Mouse (Mus musculus) macrophage (primary cell): ENCODE data around the gene Gm42906. TPM values are rescaled to one million over a fixed set of nuclear protein-coding genes. Genes with fewer than 3 reads are reported as not detected.

Experiments used
- H3K27ac ChIP-seq: fragments of 350-480 bp; formaldehyde crosslinking; 2 replicates; pipeline ENCODE4 v1.9.0; 2021
- H3K36me3 ChIP-seq: fragments of 350-480 bp; formaldehyde crosslinking; 2 replicates; pipeline ENCODE4 v1.9.0; 2021; ENCODE audit errors: inconsistent target
- H3K4me3 ChIP-seq: fragments of 350-480 bp; formaldehyde crosslinking; 2 replicates; pipeline ENCODE4 v1.9.0; 2021; ENCODE audit errors: inconsistent target
- H3K79me2 ChIP-seq: fragments of 350-480 bp; formaldehyde crosslinking; 2 replicates; pipeline ENCODE4 v1.9.0; 2021; ENCODE audit errors: inconsistent target
- WGBS: methylation state at CpG from one replicate; pipeline ENCODE4 v1.1.7; 2026; ENCODE audit warnings: inconsistent platforms; ENCODE audit not compliant: missing documents; 5-methylcytosine and 5-hydroxymethylcytosine counted together
- polyA plus RNA-seq: library from polyadenylated mRNA; stranded (reverse); fragments of 250-400 nt; gene quantifications from 3 replicates; pipeline ENCODE4 v1.2.4, GENCODE M21; 2018; ENCODE audit warnings: inconsistent platforms

Gm42906 gene
- polyA plus RNA-seq, 1 experiment from 2014 or later, result not detected

DNA sequence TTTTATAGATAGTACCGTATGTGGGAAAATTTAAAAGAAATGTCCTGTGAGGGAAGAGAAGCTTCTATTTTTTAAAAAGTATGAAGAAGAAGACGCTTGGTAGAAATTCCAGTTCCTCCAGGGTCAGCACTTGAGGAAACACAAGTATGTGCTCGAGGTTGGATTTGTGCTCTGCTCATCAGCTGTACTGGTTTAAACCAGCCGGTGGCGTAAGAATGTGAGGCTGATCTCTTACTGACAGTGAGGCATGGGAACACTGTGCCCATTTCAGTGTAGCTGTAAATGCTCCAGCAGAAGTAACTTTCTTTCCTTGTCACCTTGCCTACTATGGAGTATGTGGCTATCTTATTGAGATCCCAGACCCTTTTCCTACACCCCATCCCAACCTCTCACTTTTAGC is 374.8 kb downstream of the Gm42906 start:
- Histone ChIP-seq H3K4me3 (no peak overlapping the region), H3K36me3 (no peaks in the 10 kb centered on the region), H3K27ac (no peak overlapping the region), H3K79me2 (no peaks in the 10 kb centered on the region)
- 95% methylated on average over 5 of the region's 5 CpGs for WGBS

DNA sequence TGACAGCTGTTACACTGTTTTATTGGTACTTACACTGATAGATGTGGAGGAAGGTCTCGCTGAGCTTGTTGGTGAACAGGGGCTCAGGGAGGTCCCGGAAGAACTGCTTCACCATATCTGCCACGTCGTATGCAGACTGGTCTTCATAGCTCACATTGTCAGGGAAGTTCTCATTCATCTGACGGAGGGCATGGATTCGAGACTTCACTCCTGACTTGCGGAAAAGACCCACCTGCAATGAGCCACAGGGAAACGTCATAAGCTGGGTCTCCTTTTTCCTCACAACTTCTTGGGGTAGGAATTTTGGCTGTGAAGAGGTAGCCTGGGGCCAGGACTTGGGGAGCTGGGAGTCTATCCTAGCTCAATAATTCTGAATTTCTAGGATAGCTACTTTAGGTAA is 375.6 kb downstream of the Gm42906 start:
- H3K36me3 ChIP-seq, result no peaks in the 10 kb centered on the region
- WGBS, result 94% methylated on average over 8 of the region's 8 CpGs

DNA sequence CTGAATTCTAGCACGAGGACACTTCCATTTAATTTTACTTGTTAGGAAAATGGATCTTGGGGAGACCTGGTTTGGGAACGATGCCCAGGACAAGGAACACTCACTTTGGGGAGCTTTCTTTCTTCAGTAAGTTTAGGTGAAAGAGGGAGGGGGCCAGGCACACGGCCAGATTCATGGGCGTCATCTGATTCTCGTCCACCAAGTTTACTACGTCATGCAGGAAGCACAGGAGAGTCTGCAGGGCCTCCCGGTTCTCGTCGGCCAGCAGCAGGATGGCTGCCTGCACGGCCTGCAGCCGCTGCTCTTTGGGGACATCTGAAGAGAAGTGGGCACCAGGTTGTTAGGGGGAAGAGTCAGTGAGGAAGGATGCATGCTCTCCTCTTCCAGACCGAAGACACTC is 380.5 kb downstream of the Gm42906 start:
- 45% methylated on average over 12 of the region's 12 CpGs for WGBS
- no peaks in the 10 kb centered on the region for H3K36me3 ChIP-seq

More for the DNA sequence above, 375.6 kb downstream of the Gm42906 start:
- Histone ChIP-seq H3K4me3 (no peak overlapping the region), H3K27ac (no peak overlapping the region), H3K79me2 (no peaks in the 10 kb centered on the region)

DNA sequence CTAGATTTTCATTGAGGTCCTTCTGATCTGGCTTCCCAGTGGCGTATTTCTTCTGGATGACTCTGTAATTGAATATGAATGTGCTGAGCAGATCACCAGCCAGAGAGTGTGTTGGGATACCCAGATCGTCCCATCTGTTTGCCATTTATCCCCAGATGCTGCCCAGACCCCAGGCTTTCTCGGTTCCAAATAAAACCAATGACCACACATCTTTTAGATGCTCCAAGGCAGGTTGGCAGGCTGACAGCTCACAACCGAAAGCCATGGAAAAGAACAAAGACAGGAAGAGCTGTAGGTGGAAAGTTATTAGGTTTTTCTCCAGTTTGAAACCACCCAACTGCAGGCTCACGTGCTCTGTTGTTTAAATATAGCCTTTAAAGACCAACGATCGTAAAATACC is 381.0 kb downstream of the Gm42906 start:
- H3K27ac ChIP-seq, result no peak overlapping the region
- no peaks in the 10 kb centered on the region for H3K36me3 ChIP-seq
- H3K4me3 ChIP-seq, result no peak overlapping the region
- no peaks in the 10 kb centered on the region for H3K79me2 ChIP-seq
- WGBS, result 89% methylated on average over 7 of the region's 7 CpGs

More for the DNA sequence above, 380.5 kb downstream of the Gm42906 start:
- no peak overlapping the region for H3K27ac ChIP-seq
- H3K4me3 ChIP-seq, result no peak overlapping the region
- no peaks in the 10 kb centered on the region for H3K79me2 ChIP-seq

DNA sequence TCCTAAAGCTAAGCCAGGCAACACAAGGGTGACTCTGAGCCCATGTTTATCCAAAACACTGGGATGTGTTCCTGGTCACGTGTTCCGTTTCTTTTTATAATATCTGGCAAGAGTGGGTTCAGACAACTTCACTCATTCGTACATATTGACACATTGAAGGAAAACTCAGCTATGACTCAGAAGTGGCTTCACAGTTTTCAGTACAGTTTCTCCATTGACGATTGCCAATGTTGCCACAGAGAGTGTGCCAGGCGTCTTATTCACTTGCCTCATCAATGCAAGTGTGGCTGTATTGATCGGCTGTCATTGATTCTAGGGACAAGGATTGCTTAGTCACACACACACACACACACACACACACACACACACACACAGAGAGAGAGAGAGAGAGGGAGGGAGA is 381.8 kb downstream of the Gm42906 start:
- no peak overlapping the region for H3K4me3 ChIP-seq
- H3K36me3 ChIP-seq, result no peaks in the 10 kb centered on the region
- H3K79me2 ChIP-seq, result no peaks in the 10 kb centered on the region
- 94% methylated on average over 6 of the region's 6 CpGs for WGBS
- H3K27ac ChIP-seq, result no peak overlapping the region

DNA sequence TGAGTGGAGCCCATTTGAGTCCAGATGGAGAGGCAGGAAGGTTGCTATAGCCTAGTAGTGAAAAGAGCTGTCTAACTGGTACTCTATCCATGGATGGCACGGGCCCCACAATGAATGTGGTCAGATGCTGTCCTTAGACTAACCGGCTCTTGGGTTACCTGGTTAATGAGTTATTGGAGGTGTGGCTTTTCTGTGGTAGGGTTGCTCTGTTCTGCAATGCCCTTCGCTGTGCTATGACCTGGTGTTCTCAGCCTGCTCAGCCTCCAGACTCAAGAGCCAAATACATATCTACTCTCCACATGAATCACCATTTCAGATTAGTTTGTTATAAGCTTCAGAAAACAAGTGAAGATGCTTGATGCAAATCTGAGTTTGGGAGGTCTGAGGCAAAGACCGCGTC is 385.1 kb downstream of the Gm42906 start:
- WGBS, result 95% methylated on average over 5 of the region's 5 CpGs
- H3K4me3 ChIP-seq, result no peak overlapping the region
- no peaks in the 10 kb centered on the region for H3K36me3 ChIP-seq
- H3K79me2 ChIP-seq, result no peaks in the 10 kb centered on the region
- no peak overlapping the region for H3K27ac ChIP-seq

DNA sequence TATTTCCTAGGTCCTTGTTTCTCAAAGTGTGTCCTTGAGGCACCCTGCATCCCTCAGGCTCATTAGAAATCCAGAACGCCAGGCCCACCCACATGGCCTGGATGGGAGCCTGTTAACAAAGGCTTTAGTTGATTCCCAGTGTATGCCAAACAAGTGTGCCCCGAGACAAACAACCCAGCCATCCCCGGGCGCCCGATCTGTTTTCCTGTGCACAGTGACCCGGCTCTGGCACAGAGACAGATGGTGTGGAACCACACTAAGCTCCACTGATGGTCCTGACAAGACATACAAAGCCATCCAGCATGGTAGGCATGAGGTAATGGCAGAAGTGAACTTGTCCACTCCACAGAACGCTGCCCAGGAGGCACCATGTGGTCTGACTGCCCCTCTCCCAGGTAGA is 390.1 kb downstream of the Gm42906 start:
- Histone ChIP-seq H3K27ac (no peak overlapping the region), H3K79me2 (no peaks in the 10 kb centered on the region), H3K4me3 (no peak overlapping the region), H3K36me3 (no peaks in the 10 kb centered on the region)
- 85% methylated on average over 7 of the region's 7 CpGs for WGBS

DNA sequence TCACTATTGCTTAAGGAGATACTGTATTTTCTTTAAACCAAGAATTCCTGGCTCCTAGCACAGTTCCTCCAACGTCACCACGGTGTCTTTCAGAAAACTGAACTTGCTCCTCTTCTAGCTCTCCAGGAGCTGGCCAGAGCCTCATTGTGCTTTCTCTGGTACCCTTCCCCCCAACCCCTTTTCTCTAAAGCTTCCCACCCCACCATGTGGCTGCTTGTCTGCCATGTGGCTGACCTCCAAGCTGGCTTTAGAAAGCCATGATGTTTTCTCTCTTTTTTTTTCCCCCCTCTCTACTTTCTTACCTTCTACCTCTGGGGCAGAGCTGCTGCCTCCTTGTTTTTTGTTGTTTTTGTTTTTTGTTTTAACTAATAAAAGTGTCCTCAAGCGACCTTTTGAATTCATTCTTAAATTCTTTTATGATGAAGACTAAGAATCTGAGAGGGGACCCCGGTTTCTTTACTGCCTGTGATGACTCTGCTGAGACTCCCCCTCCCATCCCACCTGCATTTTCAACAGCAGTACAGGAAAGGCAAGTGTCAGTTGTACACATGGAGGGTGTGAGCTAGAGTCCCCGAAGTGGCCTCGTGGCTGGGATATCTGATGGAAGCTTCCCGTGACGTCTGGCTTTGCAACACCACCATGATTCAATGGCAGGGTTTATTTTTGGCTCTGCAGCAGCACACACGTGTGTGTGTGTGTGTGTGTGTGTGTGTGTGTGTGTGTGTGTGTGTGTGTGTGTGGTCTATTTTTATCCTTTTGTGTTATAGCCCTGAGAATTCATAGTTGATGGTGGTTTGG is 393.0 kb downstream of the Gm42906 start:
- 71% methylated on average over 8 of the region's 9 CpGs for WGBS
- Histone ChIP-seq H3K36me3 (no peaks in the 10 kb centered on the region), H3K79me2 (no peaks in the 10 kb centered on the region), H3K4me3 (no peak overlapping the region), H3K27ac (no peak overlapping the region)

DNA sequence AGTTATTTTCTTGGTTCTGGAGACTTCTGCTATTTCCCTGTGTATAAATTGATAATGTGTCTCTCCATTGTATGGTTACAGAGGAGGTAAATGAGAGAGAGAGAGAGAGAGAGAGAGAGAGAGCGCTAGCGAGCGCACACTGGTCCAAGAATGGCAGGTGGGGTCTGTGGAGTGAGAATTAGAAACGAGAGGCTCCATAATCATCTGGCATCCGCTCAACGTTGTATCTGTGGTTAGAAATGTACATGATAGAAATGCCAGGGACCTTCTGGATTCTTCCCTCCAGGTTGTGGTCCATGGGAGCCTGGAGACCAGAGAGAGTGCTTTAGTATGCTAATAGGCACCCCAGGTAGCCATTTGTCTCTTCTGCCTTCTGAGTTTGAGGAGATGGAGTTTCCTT is 399.1 kb downstream of the Gm42906 start:
- Histone ChIP-seq H3K79me2 (no peaks in the 10 kb centered on the region), H3K4me3 (no peak overlapping the region), H3K36me3 (no peaks in the 10 kb centered on the region), H3K27ac (no peak overlapping the region)
- 84% methylated on average over 6 of the region's 6 CpGs for WGBS

DNA sequence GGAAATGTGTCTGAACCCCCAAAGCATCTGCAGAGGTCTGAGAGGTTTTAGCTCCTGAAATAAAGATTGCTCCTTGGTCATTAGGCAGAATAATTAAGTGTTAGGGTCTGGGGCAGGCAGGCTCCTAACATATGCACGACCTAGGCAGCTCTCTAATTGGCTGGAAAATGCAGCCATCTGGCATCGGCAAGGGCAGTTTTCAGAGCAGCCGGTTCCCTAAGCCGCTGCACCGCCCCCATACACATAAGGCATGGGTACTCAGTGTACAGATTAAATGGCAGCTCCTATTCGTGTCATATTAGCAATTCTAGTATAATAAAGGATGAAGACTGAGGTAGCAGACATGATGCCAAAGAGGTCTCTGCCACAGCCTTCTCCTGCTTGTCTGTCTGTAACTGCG is 400.8 kb downstream of the Gm42906 start:
- Histone ChIP-seq H3K4me3 (no peak overlapping the region), H3K27ac (no peak overlapping the region)
- WGBS, result 79% methylated on average over 7 of the region's 7 CpGs

DNA sequence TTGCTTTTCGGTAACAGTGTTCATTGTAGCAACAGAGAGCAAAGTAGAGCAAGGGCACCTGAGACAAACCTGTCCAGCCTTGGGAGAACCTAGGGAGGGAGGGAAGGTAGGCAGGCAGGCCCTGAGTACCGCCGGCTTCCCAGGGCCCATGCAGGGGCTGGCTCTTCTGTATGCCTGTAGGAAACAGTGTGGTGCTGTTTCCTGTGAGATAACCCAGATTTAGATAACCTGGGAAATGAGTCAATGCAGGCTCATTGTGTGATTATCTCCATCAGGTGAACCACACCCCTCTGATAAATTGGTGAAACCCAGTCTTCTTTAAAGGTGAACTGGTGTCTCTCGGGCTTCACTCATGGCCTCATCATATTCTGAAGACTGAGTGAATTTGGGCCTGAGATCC is 401.9 kb downstream of the Gm42906 start:
- 83% methylated on average over 4 of the region's 4 CpGs for WGBS
- no peak overlapping the region for H3K4me3 ChIP-seq

More for the DNA sequence above, 400.8 kb downstream of the Gm42906 start:
- H3K79me2 ChIP-seq, result no peaks in the 10 kb centered on the region
- no peaks in the 10 kb centered on the region for H3K36me3 ChIP-seq

DNA sequence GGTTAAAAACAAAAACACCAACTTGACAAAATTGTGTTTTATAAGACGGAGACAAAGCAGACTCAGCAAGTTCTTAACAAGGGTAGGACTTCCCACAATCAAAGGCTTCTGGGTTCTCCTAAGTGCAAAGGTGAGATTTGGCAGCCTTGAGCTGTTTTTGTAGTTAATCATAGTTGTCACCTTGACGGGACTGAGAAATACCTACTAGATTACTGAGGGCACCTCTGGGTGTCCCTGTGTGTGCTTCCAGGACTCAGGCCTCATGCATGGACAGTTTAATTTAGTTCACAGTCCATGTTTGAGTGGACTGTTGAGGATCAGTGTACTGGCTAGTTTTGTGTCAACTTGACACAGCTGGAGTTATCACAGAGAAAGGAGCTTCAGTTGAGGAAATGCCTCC is 403.5 kb downstream of the Gm42906 start:
- no peak overlapping the region for H3K27ac ChIP-seq
- no peaks in the 10 kb centered on the region for H3K36me3 ChIP-seq
- WGBS, result 95% methylated on average over 2 of the region's 2 CpGs
- no peaks in the 10 kb centered on the region for H3K79me2 ChIP-seq
- no peak overlapping the region for H3K4me3 ChIP-seq

More for the DNA sequence above, 401.9 kb downstream of the Gm42906 start:
- no peaks in the 10 kb centered on the region for H3K36me3 ChIP-seq
- no peaks in the 10 kb centered on the region for H3K79me2 ChIP-seq
- no peak overlapping the region for H3K27ac ChIP-seq

DNA sequence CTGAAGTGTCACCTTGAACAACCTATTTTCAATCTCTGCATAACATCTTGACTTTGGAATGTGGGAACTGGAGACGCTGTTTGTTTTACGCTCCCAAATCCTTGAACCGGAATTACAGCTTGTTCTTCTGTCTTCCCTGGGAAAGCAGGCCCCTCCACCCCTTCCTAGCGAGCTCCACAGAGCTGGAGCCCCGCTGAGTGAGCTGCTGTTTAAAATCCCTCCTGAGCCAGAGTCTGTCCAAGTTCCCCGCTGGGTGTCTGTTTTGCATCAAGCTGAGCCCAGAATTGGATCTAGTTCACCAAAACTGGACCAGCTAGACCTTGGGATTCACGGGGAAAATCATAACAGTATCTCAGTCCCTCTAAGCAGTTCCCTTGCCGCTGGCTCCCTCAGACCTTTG is 404.5 kb downstream of the Gm42906 start:
- H3K4me3 ChIP-seq, result no peak overlapping the region
- H3K27ac ChIP-seq, result no peak overlapping the region
- WGBS, result 91% methylated on average over 8 of the region's 8 CpGs
- H3K36me3 ChIP-seq, result no peaks in the 10 kb centered on the region
- no peaks in the 10 kb centered on the region for H3K79me2 ChIP-seq

DNA sequence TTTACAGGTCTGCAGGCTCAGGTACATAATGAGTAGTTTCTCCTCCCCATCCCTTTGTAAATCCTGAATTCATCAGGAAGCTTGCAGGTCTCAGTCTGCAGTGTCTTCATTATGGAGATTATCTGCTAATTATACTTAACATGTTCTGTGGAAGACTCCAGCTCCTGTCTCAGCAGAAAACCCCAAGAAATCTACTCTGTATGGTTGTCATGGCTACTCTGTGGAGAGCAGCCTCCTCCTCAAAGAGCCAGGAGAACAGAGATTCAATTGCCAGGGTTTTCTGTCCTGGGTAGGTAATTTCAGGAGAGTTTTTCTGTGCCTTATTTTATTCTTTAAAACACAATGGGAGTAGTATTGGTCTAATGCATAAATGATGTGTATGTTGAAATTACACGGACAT is 405.0 kb downstream of the Gm42906 start:
- no peak overlapping the region for H3K4me3 ChIP-seq
- 88% methylated on average over 1 of the region's 1 CpGs for WGBS
- no peak overlapping the region for H3K27ac ChIP-seq
- H3K36me3 ChIP-seq, result no peaks in the 10 kb centered on the region
- no peaks in the 10 kb centered on the region for H3K79me2 ChIP-seq

DNA sequence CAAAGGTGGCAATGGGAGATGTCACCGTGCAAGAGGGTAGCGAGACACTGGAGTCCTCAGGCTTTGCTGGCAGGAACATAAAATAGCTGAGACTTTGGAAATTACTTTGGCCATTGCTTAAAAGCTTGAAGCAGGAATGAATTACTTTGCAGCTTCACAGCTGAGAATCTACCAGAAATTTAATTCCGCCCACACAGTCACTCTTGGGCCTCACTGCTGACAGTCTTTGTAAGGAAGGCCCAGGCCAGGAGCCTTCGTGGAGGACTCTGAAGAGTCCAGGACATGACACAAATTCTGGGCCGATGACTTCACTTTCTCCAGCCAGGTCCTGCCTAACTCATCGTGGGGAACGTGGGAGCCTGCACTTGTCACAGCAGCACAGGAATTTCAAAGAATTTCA is 405.9 kb downstream of the Gm42906 start:
- no peak overlapping the region for H3K27ac ChIP-seq
- H3K36me3 ChIP-seq, result no peaks in the 10 kb centered on the region
- no peak overlapping the region for H3K4me3 ChIP-seq
- 83% methylated on average over 7 of the region's 7 CpGs for whole genome bisulfite sequencing
- H3K79me2 ChIP-seq, result no peaks in the 10 kb centered on the region

DNA sequence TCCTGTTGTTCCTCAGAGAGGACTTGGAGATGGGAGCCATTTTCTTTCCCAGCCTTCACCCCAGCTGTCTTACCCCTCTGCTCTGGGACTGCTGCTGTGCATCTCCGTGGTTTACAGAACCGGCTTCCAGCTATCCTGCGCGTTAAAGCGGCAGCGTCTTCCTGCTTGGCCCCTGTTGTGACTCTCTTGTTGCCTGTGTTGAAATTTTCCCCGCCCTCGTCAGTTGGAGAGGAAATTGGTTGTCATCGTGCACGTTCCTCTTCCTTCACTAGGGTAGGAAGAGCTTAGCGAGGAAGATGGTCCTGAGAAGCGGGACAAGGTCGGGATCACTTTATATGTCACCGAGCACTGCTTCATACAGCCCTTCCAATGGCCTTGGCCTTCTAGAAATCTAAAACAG is 407.1 kb downstream of the Gm42906 start:
- no peaks in the 10 kb centered on the region for H3K36me3 ChIP-seq
- H3K27ac ChIP-seq, result no peak overlapping the region
- H3K79me2 ChIP-seq, result no peaks in the 10 kb centered on the region
- WGBS, result 57% methylated on average over 14 of the region's 14 CpGs
- H3K4me3 ChIP-seq, result no peak overlapping the region
